Mouse (Mus musculus) gastrocnemius, adult 18-20 months (tissue): ENCODE results near the gene Nrxn3. TPM values are rescaled to one million over a fixed set of nuclear protein-coding genes. Genes with fewer than 3 reads are reported as not detected.

Source experiments
- DNase-seq: peaks from one replicate; pipeline ENCODE4 v3.0.0; 2021; ENCODE audit warnings: low spot score
- long read RNA-seq, 2 experiments: library from polyadenylated mRNA; stranded (forward); transcript quantifications; one replicate each; pipeline ENCODE4 v2.0.0; 2021
- total RNA-seq, 2 experiments: library from RNA; stranded (reverse); gene quantifications; 2 replicates each; pipeline ENCODE4 v1.2.3; 2021

Nrxn3 gene
- under 1 TPM; 0.05 TPM for total RNA-seq
- long read RNA-seq, experiment 1, result 0 reads
- long read RNA-seq, experiment 2, result 0 reads

DNA sequence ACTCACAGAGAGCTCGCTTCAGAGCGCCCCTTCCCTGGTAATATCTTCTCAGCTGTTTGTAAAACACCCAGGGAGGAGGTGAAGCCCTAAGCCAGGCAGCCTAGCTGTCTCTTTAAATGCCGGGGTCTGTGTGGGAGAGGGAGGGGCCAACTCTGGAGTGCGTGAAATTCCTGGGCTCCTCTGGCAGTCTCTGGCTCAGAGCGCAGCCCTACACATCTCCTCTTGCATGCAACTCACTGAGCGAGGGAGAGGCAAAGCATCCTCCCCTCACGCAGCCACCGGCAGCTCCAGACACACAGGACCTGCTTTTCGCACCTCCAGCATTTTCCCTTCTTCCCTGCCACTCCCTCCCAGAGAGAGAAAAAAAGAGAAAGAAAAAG lies at the start of gene Nrxn3:
Gene Nrxn3, plus strand, starts transcription at position 186 of the 380 bp plus-strand sequence.
- no peak for DNase-seq

DNA sequence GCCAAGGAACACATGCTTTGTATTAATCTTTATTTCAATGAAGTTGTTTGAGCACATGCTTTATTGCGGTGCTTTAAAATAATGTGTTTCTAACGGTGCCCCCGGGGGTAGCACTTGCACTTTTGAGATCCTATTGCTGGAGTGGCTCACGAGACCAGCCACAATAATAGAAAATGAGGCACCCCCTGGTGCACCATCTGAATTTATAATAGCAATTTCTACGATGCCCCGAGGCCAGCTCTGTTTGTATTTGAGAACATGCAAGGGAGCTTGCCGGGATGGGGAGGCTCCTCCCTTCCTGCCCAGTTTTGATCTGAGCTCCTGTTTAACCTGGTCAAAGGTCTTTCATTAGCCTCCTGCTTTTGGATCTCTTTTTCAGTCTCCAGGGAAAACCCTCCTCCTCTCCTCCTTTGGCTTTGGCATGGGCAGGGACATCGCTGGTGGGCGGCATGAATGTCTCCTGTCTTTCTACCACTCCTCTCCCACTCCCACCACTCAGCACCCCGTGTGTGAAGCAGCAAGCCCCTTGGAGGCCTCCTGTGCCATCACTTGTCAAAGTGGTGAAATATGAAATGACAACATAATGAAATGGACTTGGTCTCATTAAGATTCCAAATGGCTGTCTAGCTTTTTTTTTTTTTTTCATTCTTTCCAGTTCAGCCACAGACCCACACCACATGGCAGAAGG lies 18.4 kb upstream of the Nrxn3 start:
- no peak for DNase-seq

DNA sequence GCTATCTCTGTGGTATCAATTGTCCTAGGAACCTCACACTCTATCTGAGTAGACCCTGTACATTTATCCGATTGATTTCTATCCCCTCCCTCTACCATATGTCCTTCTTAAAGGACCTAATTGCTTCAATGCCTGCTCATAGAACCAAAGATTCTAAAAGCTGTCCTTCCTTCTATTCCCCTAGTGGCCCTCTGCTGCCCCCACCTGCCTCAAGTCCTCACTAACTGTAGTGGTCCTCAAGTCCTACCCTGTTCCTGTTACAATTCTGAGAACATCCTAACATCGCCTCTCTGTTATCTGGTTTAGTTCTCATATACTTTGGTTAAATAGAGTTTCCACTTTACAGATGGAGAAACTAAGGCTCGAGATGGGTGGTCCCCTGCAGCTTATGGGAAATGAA lies 16.7 kb upstream of the Nrxn3 start:
- DNase-seq, result no peak

DNA sequence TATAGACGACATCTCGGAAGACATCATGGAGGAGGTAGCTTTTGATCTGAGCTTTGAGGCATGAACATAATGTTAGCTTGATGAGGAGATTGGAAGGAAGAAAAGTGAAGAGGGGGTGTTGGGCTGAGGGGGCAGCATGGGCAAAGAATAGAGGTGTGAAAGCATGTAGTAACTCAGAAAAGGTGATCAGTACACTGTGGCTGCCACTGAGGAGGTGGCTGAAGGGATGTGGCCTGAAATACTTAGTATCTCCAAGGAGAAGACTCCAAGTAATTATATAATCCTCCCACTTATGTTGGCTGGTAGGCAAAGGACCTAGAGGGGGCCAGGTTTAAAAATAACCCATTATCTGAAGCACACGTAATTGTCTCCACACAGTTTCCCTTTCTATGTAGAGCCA lies 14.9 kb upstream of the Nrxn3 start:
- DNase-seq, result no peak

DNA sequence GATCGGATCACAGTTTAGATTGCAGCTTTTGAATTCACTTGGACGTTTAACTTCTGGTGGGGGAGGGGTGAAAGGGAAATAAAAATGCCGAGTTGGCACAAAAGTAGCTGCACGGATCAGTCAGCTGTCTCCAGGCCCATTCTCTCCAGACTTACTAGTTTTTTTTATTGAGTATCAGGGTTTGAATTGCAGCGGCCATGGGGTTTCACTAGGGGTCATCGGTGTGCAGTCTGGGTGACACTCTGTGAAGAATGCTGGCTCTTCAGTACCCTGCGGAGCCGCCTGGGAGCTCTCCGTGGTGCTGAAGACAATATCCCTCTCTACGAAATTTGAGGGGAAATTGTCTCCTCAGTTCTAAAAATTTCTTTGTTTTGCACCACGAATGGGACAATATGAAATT lies 13.5 kb upstream of the Nrxn3 start:
- DNase-seq, result no peak

DNA sequence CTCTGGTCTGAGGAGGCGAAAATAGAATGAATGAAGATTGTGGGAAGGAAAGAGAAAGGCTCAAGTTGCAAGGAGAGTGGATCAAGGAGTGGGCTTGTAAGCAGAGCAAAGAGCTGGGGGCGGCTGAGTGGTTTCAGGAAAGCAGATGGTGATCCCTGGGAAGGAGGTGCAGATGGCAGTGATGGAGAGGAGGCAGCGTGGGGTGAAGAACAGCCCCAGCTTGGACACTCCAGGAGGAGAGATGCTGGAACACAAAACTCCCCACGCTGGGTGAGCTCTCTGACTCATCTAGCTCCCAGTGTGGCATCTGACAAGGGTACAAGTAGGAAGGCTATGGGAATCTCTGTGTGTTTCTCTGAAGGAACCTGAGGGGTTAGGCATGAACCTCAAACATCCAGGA lies 9.2 kb upstream of the Nrxn3 start:
- no peak for DNase-seq

DNA sequence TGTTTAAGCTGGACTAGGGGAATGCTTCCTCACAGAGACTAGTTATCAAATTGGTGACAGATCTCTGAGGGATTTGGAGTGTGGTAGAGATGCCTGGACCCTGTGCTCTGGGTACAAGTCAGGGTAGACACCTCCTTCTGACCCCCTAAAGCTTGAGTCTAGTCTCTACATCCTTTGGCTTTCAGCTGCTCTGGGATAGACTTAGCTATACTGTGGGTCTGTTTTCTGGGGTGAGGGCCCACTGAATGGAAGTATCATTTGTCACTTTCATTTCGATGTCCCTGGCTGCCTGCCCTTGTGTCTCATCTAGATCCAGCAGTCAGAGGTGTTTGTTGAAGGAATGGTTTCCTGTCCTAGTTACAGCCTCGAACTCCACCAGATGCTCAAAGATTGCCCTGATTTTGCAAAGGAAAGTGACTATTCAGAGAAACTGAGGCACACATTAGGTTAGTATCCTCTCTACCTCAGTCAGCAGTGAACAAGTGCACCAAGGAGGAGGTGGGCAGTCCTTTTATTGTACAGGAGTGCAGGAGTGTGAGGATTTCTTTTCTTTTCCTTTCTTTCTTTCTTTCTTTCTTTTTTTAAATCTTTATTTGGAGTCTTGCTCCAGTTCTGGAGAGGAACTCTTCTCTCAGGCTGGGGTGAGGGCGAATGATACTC lies 515 bp upstream of the Nrxn3 start:
- no peak for DNase-seq

DNA sequence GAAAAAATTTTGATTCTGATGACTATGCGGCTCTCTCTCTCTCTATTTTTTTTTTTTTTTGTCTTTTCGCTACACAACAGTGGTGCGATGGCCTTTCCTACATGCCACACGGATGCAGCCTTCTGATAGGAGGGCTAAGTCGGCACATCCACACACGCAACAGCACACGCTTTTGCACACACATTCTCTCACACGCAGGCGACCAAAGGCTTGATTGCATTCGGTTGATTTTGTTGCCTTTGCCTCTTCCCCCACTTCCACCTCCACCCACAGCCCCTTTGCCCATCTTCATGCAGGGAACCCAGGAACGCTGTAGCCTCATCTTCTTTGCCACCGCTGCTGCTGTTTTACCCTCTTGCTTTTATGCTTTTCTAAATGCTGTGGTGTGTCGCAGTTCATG lies 3.6 kb downstream of the Nrxn3 start:
- no peak for DNase-seq

DNA sequence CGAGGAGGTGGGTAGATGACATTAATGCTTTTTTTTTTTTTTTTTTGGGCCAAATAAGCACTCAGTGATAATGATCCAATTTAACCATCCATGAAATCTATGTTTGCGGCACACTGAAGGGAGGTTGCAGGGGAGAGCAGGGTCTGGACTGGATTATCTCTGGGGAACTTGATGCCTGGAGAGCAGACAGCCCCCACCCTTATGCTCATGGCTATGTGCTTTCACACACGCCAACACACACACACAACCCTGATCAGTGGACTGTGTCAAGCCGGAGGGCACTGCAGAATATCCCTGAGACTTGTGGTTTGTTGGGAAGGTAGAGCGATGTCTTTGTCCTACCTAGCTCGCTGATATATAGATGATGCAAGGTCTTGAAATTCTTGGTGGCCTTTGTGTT lies 4.1 kb downstream of the Nrxn3 start:
- DNase-seq, result no peak

DNA sequence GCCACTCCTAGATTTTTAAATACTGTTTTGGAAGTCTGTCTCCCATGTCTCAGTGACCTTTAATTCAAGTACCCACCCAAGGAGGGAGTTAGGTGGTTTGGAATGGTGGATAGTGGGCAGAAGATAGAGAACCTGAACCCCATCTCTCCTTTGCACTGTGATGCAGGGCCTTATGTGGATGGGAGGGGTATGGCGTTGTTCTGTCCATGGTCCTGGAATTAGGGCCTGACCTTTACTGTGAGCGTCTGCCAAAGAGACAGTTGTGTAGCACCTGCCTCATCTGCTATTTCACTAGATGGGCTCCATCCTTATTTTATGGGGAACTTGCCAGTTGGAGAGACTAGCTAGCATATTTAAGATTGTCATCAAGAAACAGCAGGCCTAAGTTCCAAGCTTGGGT lies 8.0 kb downstream of the Nrxn3 start:
- no peak for DNase-seq

DNA sequence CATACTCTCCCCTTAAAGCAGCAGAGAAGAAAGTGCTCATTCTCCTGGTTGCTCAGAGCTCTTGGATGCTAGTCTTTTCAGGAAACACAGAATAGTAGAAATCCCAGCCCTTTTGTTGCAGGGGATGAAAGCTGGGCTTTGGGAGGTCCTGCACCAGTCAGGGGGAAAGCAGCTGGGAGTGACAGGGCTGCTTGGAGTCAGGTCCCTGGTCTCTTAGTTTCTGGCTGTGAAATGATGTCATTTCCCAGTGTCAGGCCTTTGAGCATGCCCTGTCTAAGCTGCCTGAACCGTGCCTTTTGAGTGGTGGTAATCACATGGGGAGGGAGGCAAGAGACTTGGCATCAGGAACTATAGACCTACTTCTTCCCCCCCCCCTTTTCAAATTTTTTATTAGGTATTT lies 12.4 kb downstream of the Nrxn3 start:
- no peak for DNase-seq

DNA sequence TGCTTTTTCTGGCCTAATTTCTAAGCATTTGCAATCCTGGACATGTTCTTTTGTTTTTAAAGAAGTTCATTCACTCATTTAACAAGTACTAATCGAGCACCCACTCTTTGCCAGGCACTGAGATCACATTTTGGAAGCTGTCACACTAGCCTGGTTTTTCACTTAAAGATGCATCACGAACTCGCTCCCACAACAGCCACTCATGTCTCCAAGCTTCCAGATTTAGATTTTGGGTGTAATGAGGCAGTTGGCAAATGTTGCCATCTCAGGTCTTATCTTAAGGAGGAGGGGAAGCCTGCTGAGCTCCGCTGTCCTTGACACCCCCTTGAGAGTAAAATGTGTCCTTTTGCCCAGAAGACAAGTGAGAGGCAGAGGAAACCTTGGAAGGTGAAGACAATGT lies 14.4 kb downstream of the Nrxn3 start:
- no peak for DNase-seq

DNA sequence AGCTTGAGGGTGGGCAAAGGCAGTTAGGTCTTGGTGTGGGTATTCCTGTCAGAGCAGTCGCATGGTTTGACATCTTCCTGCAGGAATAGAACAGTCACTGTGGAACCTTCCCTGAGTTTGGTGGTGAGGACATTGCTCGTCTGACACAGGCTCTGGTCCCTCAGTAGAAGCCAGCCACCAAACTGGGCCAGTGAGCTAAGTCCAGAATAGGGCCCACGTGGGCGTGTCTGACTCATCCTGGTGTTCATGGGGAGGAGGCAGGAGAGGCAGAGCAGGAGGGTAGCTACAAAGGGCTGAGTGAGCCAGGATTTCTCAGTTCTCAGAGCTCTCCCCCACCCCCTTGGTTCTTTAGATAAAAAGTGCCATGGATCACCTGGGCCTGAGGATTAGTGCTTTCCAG lies 15.9 kb downstream of the Nrxn3 start:
- DNase-seq, result no peak

DNA sequence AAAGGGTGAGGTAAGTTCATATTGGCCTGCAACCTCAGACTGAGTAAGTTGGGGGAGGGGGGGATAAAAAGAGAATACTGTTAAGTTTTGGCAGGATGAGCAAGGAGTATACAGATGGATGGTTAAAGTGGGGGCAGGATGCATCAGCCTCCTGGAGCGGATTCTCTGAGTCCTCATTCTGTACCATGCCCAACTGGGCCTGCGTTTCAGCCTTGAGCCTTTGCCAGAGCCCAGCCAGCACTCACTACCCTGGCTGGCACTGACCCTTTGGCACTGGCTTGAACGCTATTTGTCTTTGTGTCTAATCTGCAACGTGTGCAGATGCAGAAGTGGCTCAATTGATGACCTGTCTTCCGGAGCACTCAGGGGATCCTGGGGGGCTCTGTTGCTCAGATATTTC lies 24.1 kb downstream of the Nrxn3 start:
- no peak for DNase-seq

DNA sequence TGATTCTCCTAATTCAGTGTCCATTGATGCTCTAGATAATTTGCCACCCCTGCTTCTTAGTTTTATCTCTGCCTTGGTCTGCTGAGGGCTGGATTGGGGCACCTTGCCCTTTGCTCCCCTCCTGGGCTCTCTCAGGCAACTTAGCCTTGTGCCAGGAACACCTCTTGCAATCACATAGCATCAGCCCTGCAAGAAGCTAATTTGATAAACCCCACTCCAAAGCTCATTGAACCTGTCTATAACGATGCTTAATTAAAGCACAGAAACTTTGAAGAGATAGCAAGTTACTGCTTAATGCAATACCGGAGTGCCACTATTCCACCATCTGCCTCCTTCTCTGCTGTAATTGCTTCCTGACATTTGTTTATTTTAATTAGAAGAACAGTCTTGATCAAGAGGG lies 42.1 kb downstream of the Nrxn3 start:
- no peak for DNase-seq

DNA sequence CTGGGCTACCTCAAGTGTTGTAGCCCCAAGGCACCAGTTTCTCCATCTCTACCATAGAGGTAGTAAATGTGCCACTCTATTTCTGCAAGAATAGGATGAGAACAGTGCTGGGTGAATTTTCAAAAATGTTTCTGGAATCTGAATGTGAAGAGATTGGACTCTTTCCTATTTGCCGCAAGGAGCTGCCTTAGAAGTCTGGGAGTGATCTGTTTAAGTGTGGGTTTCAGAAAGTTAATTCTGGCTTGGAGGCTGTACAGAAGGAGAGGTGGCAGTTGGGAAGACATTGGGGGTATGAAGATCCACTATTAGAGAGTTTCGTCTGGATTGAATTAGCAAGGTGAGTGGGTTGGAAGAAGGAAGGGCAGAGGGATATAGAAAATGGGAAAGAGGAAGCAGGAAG lies 52.0 kb downstream of the Nrxn3 start:
- no peak for DNase-seq

DNA sequence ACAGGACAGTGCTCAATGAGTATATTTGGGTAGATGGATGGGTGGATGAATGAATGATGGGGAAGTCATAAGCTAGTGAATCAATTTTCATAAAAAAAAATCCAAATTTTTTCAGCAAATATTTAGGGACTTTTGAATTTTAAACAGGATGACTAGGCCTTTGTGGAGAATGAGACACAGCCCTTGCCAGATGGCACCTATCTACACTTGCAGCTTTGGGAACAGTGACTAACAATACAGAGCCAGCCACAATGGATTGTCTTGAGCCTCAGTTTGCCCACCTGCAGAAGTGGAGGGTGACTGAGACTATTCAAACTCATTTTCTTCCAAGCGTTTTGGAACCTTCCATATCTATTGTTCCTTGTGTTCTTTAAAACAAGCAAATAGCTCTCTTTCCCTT lies 55.4 kb downstream of the Nrxn3 start:
- no peak for DNase-seq

DNA sequence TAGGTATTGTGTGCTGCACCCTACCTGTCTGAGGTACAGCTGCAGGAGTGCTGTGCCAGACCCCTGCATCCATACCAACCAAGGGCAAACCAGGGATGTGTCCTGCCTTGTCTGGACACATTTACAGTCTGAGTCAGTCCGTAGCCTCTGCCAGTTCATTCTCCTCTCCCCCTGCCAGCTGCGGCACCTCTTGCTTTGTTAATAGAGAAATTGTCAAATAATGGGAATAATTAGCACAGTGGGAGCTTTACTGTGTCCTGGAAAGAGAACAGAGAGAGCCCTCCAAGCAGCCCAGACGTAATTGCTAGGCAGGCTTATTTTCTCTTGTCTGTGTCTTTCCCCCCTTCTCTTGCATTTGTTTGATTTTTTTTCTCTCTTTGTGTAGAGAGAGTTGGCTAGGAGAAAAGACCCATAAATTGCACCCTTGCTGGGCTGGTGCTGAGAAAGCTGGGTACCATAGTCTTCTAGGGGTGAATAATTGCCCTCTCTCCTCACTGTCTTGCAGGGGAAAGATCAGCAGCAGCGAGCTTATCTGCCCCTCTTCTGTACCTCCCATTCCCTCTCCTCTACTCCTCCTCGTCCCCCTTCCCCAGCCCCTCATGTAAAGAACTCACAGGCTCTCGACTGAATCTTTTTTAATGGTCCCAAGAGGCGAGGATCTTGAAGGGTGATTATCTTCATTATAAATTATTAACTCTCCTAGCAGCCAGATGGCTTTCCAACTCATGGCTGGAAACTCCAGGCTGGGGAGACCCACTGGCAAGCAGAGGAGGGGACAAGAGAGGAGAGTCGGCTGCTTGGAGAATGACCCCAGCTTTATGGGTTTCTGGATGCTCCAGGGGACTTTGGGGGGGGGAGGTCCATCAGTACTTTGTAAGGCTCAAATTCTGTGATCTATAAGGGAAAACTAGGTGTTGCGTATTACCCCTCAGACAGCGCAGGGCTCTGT lies 61.8 kb downstream of the Nrxn3 start:
- no peak for DNase-seq

DNA sequence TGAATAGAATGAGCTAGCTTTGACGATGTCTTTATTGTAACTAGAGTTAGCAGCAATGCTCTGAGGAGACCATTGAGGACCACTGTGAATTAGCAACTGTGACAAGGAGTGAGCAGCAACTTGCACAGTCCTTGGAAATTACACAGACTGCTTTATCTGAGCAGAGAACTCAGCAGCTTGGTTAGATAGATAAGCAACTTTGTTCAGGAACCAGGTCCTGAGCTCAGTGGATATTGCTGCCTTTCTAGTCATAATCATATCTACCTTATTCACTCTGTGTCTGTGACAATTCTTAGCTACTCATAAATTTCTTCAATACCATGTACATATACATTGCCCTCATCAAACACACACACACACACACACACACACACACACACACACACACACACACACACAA lies 70.6 kb downstream of the Nrxn3 start:
- DNase-seq, result no peak

DNA sequence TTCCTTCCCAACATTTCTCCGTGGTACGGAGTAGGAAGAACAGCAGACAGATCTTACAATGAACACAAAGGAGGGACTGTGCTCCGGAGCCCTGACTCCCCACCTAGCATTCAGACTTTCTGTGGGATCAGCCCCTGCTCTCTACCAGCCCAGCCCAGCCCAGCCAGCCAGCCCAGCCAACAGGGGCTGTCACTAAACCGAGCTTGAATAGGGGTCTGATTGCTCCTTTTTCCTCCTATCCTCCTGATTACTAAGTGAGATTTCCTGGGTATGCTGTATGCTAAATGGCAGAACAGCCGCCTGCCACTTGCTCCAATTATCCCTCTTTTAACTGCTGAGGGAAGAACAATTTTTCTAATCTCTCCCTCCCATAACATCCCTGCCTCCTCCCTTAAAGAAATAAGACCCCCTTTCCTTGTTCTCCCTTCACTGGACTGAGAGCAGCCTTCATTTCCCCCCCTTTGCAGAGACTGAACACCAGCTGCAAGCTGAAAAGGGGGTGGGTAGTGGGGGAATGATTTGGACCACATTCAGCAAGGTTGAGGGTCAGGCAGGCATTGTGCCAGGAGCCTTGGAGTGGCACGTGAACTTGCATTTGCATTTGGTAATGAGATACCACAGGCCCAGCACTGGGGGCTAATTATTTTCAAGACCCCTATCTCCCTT lies 78.4 kb downstream of the Nrxn3 start:
- no peak for DNase-seq

DNA sequence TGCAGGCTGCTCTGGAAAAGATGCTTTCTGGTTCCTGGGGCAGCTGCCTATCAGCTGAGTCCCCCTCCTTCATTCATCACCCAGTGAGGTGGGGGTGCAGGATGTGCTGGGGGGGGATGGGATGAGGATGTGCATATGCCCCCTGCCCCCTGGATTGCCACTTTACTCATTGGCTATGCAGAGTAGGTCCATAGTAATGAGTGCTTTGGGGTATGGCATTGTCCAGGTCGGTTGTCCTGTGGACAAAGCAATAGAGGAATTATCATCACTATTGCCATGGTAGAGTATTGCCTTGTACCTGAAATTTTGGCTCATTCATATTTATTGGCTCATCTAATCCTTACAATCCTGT lies 79.0 kb downstream of the Nrxn3 start:
- DNase-seq, result no peak

DNA sequence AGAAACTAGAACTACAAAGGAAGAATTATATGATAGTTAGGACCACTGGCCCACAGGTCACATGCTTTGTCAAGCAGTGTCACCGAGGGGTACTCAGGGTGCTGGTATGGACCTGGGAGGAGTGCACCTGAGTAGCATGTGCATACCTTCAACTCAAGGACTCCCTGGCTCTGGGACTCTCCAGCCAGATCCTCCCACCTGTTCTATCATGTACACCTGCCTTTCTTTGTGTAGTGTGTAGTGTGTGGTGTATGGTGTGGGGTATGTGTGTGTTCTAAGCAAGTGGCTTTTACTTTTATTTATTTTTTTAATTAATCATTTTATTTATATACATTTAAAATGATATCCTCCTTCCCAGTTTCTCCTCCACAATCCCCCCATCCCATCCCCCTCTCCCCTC lies 86.3 kb downstream of the Nrxn3 start:
- no peak for DNase-seq
